Mouse (Mus musculus) inflammation-experienced regulatory T-cells, adult 16 weeks (primary cell): ENCODE measurements around the gene Gm3625. TPM values are rescaled to one million over a fixed set of nuclear protein-coding genes. Genes with fewer than 3 reads are reported as not detected.

ENCODE experiments used
- polyA plus RNA-seq: library from polyadenylated mRNA; unstranded; fragments of 100-300 nt; shearing (Covaris generic); gene quantifications from one replicate; pipeline ENCODE4 v1.2.1, GENCODE M21; 2017

The Gm3625 gene
- polyA plus RNA-seq, result not detected

DNA sequence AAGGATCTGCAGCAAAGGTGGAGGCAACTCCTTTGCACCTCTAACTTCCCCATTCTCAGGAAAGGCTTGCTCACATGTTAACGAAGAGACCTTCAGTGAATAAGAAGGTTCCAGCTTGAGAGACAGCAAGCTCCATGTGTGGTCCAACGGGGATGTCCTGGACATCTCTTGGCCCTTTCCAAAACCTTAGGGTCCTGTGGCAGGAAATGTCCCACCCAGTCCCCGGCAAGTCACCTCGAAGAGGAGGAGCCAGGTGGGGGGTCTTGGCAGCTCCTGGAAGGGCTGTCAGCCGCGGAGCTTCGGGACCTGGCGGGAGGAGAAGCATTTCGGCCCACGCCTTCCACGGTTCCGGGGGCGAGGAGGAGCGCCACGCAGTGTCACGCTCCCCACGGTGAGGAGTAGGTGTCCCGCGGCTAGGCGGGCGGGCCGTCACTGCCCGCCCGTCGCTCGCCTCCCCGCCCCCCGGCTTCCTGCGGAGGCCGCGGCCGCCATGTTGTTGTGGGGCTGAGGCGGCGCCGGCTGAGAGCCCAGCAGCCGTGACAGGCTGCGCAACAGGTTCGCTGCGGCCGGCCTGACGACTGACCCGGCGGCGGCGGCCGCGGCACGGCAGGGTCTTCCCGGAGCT is at the start of gene Gm3625, which contains the start of gene Itsn2:
Gene Gm3625, minus strand, starts transcription at position 387 of the 625 bp plus-strand sequence.
Gene Itsn2, plus strand, starts transcription at position 98 of the 625 bp plus-strand sequence.

Other genes with a start within 250 kb of the Gm3625 start
- 5.2 TPM for gene Ncoa1, start 115.7 kb downstream of the Gm3625 start, polyA plus RNA-seq
- gene Itsn2, start 289 bp downstream of the Gm3625 start, polyA plus RNA-seq, result 40.6 TPM
- gene Fam228a, start 145.5 kb upstream of the Gm3625 start, polyA plus RNA-seq, result not detected
- gene Pfn4, start 176.1 kb upstream of the Gm3625 start, polyA plus RNA-seq, result not detected
- not detected for gene Fam228b, start 176.3 kb upstream of the Gm3625 start, polyA plus RNA-seq
- gene Sf3b6, start 224.6 kb upstream of the Gm3625 start, polyA plus RNA-seq, result 400 TPM
- not detected for gene Fkbp1b, start 248.7 kb upstream of the Gm3625 start, polyA plus RNA-seq